Mouse (Mus musculus) forebrain, embryonic 15.5 days (tissue): Measurements from ENCODE around the gene 1110017D15Rik. TPM values are rescaled to one million over a fixed set of nuclear protein-coding genes. Genes with fewer than 3 reads are reported as not detected.
A peak's percentile ranks its signal among the peaks of the same experiment; 100 is the strongest.

ENCODE experiments used
- ATAC-seq: fragments of 200-750 bp; cut with Nextera tagmentation; replicated peaks from 2 replicates; pipeline ENCODE4 v1.8.0; 2017; ENCODE audit warnings: mild to moderate bottlenecking, moderate TSS enrichment, moderate library complexity
- H3K27ac ChIP-seq: fragments of 300-500 bp; sonication (generic); replicated peaks from 2 replicates; pipeline ENCODE4 v1.5.1; 2015; ENCODE audit warnings: mild to moderate bottlenecking, inconsistent platforms
- H3K27me3 ChIP-seq: fragments of 300-500 bp; sonication (generic); 2 replicates; pipeline ENCODE4 v1.6.1; 2015; ENCODE audit warnings: inconsistent platforms
- H3K36me3 ChIP-seq: fragments of 300-500 bp; sonication (generic); 2 replicates; pipeline ENCODE4 v1.6.1; 2015; ENCODE audit warnings: mild to moderate bottlenecking, inconsistent platforms
- H3K4me1 ChIP-seq: fragments of 300-500 bp; sonication (generic); 2 replicates; pipeline ENCODE4 v1.6.1; 2015; ENCODE audit warnings: inconsistent platforms
- H3K4me2 ChIP-seq: fragments of 300-500 bp; sonication (generic); replicated peaks from 2 replicates; pipeline ENCODE4 v1.6.1; 2015; ENCODE audit warnings: mild to moderate bottlenecking, inconsistent platforms
- H3K4me3 ChIP-seq: fragments of 300-500 bp; sonication (generic); 2 replicates; pipeline ENCODE4 v1.5.1; 2015; ENCODE audit warnings: mild to moderate bottlenecking, inconsistent platforms
- H3K9ac ChIP-seq: fragments of 300-500 bp; sonication (generic); replicated peaks from 2 replicates; pipeline ENCODE4 v1.6.1; 2015; ENCODE audit warnings: mild to moderate bottlenecking, inconsistent platforms
- H3K9me3 ChIP-seq: fragments of 300-500 bp; sonication (generic); 2 replicates; pipeline ENCODE4 v1.6.1; 2016; ENCODE audit warnings: inconsistent platforms
- WGBS: fragments of 180-500 bp; shearing (Covaris S2); methylation state at CpG from one replicate; pipeline ENCODE4 v1.1.7; 2015; ENCODE audit warnings: mixed read lengths; 5-methylcytosine and 5-hydroxymethylcytosine counted together
- polyA plus RNA-seq: library from polyadenylated mRNA; unstranded; fragments of >200 nt; fragmentation: Nextera tagmentation; extraction: Ambion mirVana; gene quantifications from 2 replicates; pipeline ENCODE4 v1.2.1, GENCODE M21; 2015

The 1110017D15Rik gene
- polyA plus RNA-seq, 1 experiment from 2014 or later = 15.7 TPM

GRCm38 (mm10) chr4:41507998-41508397 lies 9.1 kb downstream of the 1110017D15Rik start:
- 49% methylated on average over 7 of the region's 7 CpGs for WGBS
- Histone ChIP-seq H3K27ac (no peak overlapping the region), H3K4me3 (no peak overlapping the region), H3K36me3 (no peaks in the 10 kb centered on the region), H3K4me2 (peak overlapping the region; percentile 72; the same call in 1 of the 2 replicates), H3K27me3 (no peaks in the 10 kb centered on the region), H3K4me1 (peaks cover 20% of the 10 kb centered on the region), H3K9me3 (no peaks in the 10 kb centered on the region), H3K9ac (peak overlapping the region; percentile 67; the same call in 1 of the 2 replicates)
- ATAC-seq = no peak

- Histone ChIP-seq H3K4me1 (peaks cover 26% of the 10 kb centered on the region), H3K27ac (peak overlapping the region; percentile 72), H3K9me3 (no peaks in the 10 kb centered on the region), H3K4me3 (peak overlapping the region; percentile 53), H3K4me2 (peak overlapping the region; percentile 72), H3K27me3 (peaks cover 2% of the 10 kb centered on the region; the same call in 1 of the 2 replicates), H3K36me3 (no peaks in the 10 kb centered on the region), H3K9ac (peak overlapping the region; percentile 67)
- WGBS = 1% methylated on average over 22 of the region's 22 CpGs
- peak; percentile 23 for ATAC-seq
Observed at GRCm38 (mm10) chr4:41507326-41507924, 9.7 kb downstream of the 1110017D15Rik start.

GRCm38 (mm10) chr4:41506906-41507305 lies 10.2 kb downstream of the 1110017D15Rik start:
- ATAC-seq = peak; percentile 82
- WGBS = under 1% methylated on average over 29 of the region's 29 CpGs
- H3K27ac ChIP-seq = peak overlapping the region; percentile 72
- H3K9ac ChIP-seq = peak overlapping the region; percentile 67
- peaks cover 4% of the 10 kb centered on the region; the same call in 1 of the 2 replicates for H3K27me3 ChIP-seq
- no peaks in the 10 kb centered on the region for H3K9me3 ChIP-seq
- peak overlapping the region; percentile 53 for H3K4me3 ChIP-seq
- H3K4me1 ChIP-seq = peaks cover 30% of the 10 kb centered on the region
- H3K4me2 ChIP-seq = peak overlapping the region; percentile 72
- no peaks in the 10 kb centered on the region for H3K36me3 ChIP-seq

DNA sequence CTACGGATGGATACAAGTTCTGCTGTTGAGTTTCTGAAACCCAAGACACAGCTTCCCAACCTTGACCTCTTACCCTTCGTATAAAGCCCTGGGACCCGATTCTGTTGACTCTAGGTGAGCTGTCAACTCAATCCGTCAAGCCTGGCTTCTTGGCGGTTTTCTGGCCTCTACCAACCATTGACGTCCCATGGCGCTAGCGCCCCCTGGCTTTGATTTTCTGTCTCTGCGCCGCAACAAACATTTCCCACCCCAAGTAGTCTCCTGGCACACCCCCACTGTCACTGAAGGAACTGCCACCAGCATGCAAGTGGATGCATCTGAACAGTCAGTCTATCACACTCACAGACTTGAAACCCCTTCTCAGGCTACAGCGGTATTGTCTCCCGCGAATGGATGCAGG lies 11.0 kb downstream of the 1110017D15Rik start:
- Histone ChIP-seq H3K36me3 (no peaks in the 10 kb centered on the region), H3K9me3 (no peaks in the 10 kb centered on the region), H3K27me3 (peaks cover 9% of the 10 kb centered on the region; the same call in 1 of the 2 replicates), H3K9ac (no peak overlapping the region), H3K4me1 (peaks cover 30% of the 10 kb centered on the region), H3K27ac (peak overlapping the region; percentile 72; the same call in 1 of the 2 replicates), H3K4me3 (peak overlapping the region; percentile 53; the same call in 1 of the 2 replicates), H3K4me2 (peak overlapping the region; percentile 72)
- no peak for ATAC-seq
- WGBS = 17% methylated on average over 13 of the region's 13 CpGs

- ATAC-seq = no peak
Observed at GRCm38 (mm10) chr4:41505131-41505551, 12.0 kb downstream of the 1110017D15Rik start.

GRCm38 (mm10) chr4:41504325-41504724 lies 12.8 kb downstream of the 1110017D15Rik start:
- peaks cover 27% of the 10 kb centered on the region for H3K27me3 ChIP-seq
- no peaks in the 10 kb centered on the region for H3K36me3 ChIP-seq
- no peaks in the 10 kb centered on the region for H3K9me3 ChIP-seq
- no peak overlapping the region for H3K4me3 ChIP-seq
- H3K9ac ChIP-seq = no peak overlapping the region
- no peak overlapping the region for H3K4me2 ChIP-seq
- no peak for ATAC-seq
- H3K27ac ChIP-seq = no peak overlapping the region
- 77% methylated on average over 5 of the region's 5 CpGs for WGBS
- H3K4me1 ChIP-seq = peaks cover 30% of the 10 kb centered on the region

More at GRCm38 (mm10) chr4:41505131-41505551, 12.0 kb downstream of the 1110017D15Rik start:
- Histone ChIP-seq H3K9me3 (no peaks in the 10 kb centered on the region), H3K36me3 (no peaks in the 10 kb centered on the region), H3K9ac (no peak overlapping the region), H3K4me3 (no peak overlapping the region), H3K27me3 (peaks cover 18% of the 10 kb centered on the region), H3K4me1 (peaks cover 30% of the 10 kb centered on the region), H3K4me2 (no peak overlapping the region), H3K27ac (no peak overlapping the region)
- 58% methylated on average over 11 of the region's 11 CpGs for WGBS

DNA sequence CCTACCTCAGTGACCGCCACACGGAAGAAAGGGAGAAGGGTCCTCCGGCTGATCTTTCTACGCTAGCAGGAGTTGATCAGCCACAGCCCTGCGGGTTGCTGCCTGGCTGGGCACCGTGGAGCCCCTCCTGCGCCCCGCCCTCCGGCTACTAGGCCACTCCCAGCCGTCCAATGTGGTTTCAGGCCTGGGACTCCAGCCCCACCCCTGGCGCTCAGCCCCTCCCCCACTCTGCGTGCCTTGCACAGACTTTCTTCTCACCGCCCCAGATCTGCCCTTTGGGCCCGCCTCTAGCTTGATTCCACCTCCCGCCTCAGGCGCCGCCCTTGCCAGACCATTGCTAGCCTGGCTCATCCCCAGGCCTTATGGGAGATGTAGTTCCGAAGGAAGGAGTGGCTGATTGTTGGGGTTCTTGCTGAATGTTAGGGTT lies 14.1 kb downstream of the 1110017D15Rik start, which contains the start of gene AI464131:
TSS of gene AI464131 (minus strand) at position 91 of the 427 bp plus-strand sequence.
- peak within 1 kb of the TSS; percentile 26; the same call in 1 of the 2 replicates for H3K9ac ChIP-seq
- H3K4me2 ChIP-seq = peak within 1 kb of the TSS; percentile 50
- 1% methylated on average over 18 of the region's 18 CpGs for WGBS
- H3K9me3 ChIP-seq = no peaks in the 10 kb centered on the region
- H3K36me3 ChIP-seq = no peaks in the 10 kb centered on the region
- peaks cover 36% of the 10 kb centered on the region for H3K27me3 ChIP-seq
- peak within 1 kb of the TSS; percentile 34 for H3K4me3 ChIP-seq
- H3K27ac ChIP-seq = no peak within 1 kb of the TSS
- peaks cover 42% of the 10 kb centered on the region for H3K4me1 ChIP-seq
- ATAC-seq = peak; percentile 87

GRCm38 (mm10) chr4:41502171-41502940 lies 14.8 kb downstream of the 1110017D15Rik start:
- Histone ChIP-seq H3K27me3 (peaks cover 43% of the 10 kb centered on the region), H3K9me3 (no peaks in the 10 kb centered on the region), H3K4me2 (peak overlapping the region; percentile 50), H3K27ac (no peak overlapping the region), H3K36me3 (no peaks in the 10 kb centered on the region), H3K4me1 (peaks cover 42% of the 10 kb centered on the region), H3K4me3 (peak overlapping the region; percentile 34), H3K9ac (peak overlapping the region; percentile 26; the same call in 1 of the 2 replicates)
- 8% methylated on average over 20 of the region's 20 CpGs for WGBS
- ATAC-seq = peak; percentile 33

GRCm38 (mm10) chr4:41500787-41501186 lies 16.3 kb downstream of the 1110017D15Rik start:
- Histone ChIP-seq H3K36me3 (no peaks in the 10 kb centered on the region), H3K4me2 (no peak overlapping the region), H3K27me3 (peaks cover 53% of the 10 kb centered on the region), H3K4me1 (peaks cover 40% of the 10 kb centered on the region), H3K9me3 (no peaks in the 10 kb centered on the region), H3K9ac (no peak overlapping the region), H3K4me3 (no peak overlapping the region), H3K27ac (no peak overlapping the region)
- 77% methylated on average over 4 of the region's 4 CpGs for WGBS
- no peak for ATAC-seq

- H3K4me2 ChIP-seq = no peak overlapping the region
- no peak overlapping the region for H3K27ac ChIP-seq
- peaks cover 48% of the 10 kb centered on the region for H3K4me1 ChIP-seq
- H3K4me3 ChIP-seq = no peak overlapping the region
- no peaks in the 10 kb centered on the region for H3K36me3 ChIP-seq
- peaks cover 53% of the 10 kb centered on the region for H3K27me3 ChIP-seq
- no peak for ATAC-seq
- no peaks in the 10 kb centered on the region for H3K9me3 ChIP-seq
- WGBS = 69% methylated on average over 8 of the region's 8 CpGs
- H3K9ac ChIP-seq = no peak overlapping the region
Observed at GRCm38 (mm10) chr4:41499619-41500018, 17.5 kb downstream of the 1110017D15Rik start.

- peak overlapping the region; percentile 35 for H3K4me3 ChIP-seq
- no peak for ATAC-seq
- H3K27me3 ChIP-seq = peaks cover 53% of the 10 kb centered on the region
- peak overlapping the region; percentile 62 for H3K4me2 ChIP-seq
- H3K4me1 ChIP-seq = peaks cover 48% of the 10 kb centered on the region
- WGBS = 12% methylated on average over 43 of the region's 43 CpGs
- H3K9ac ChIP-seq = peak overlapping the region; percentile 11; the same call in 1 of the 2 replicates
- H3K36me3 ChIP-seq = no peaks in the 10 kb centered on the region
- H3K27ac ChIP-seq = no peak overlapping the region
- no peaks in the 10 kb centered on the region for H3K9me3 ChIP-seq
Observed at GRCm38 (mm10) chr4:41498921-41499391, 18.2 kb downstream of the 1110017D15Rik start.
